Mouse (Mus musculus) limb, embryonic 12.5 days (tissue): ENCODE measurements around the gene Ccdc110. TPM values are rescaled to one million over a fixed set of nuclear protein-coding genes. Genes with fewer than 3 reads are reported as not detected.

ENCODE experiments used
- ATAC-seq: fragments of 200-750 bp; cut with Nextera tagmentation; 2 replicates; pipeline ENCODE4 v1.8.0; 2017; ENCODE audit warnings: low read depth, moderate TSS enrichment; ENCODE audit not compliant: insufficient number of reproducible peaks, insufficient read depth, low FRiP score, low TSS enrichment
- H3K27ac ChIP-seq: fragments of 300-500 bp; sonication (generic); 2 replicates; pipeline ENCODE4 v1.5.1; 2016; ENCODE audit warnings: mild to moderate bottlenecking, moderate library complexity
- H3K27me3 ChIP-seq: fragments of 300-500 bp; sonication (generic); 2 replicates; pipeline ENCODE4 v1.6.1; 2016; ENCODE audit warnings: mild to moderate bottlenecking, moderate library complexity
- H3K36me3 ChIP-seq: fragments of 300-500 bp; sonication (generic); 2 replicates; pipeline ENCODE4 v1.6.1; 2016; ENCODE audit warnings: mild to moderate bottlenecking, moderate library complexity
- H3K4me1 ChIP-seq: fragments of 300-500 bp; sonication (generic); replicated peaks from 2 replicates; pipeline ENCODE4 v1.6.1; 2016
- H3K4me2 ChIP-seq: fragments of 300-500 bp; sonication (generic); 2 replicates; pipeline ENCODE4 v1.6.1; 2016; ENCODE audit warnings: mild to moderate bottlenecking, moderate library complexity
- H3K4me3 ChIP-seq: fragments of 300-500 bp; sonication (generic); replicated peaks from 2 replicates; pipeline ENCODE4 v1.5.1; 2016; ENCODE audit warnings: mild to moderate bottlenecking
- H3K9ac ChIP-seq: fragments of 300-500 bp; sonication (generic); replicated peaks from 2 replicates; pipeline ENCODE4 v1.6.1; 2016; ENCODE audit warnings: mild to moderate bottlenecking, moderate library complexity
- H3K9me3 ChIP-seq: fragments of 300-500 bp; sonication (generic); 2 replicates; pipeline ENCODE4 v1.6.1; 2016; ENCODE audit warnings: mild to moderate bottlenecking, moderate library complexity
- WGBS: fragments of 180-500 bp; shearing (Covaris S2); methylation state at CpG from one replicate; pipeline ENCODE4 v1.1.7; 2016; 5-methylcytosine and 5-hydroxymethylcytosine counted together
- polyA plus RNA-seq: library from polyadenylated mRNA; unstranded; fragments of >200 nt; fragmentation: Nextera tagmentation; extraction: Ambion mirVana; gene quantifications from 2 replicates; pipeline ENCODE4 v1.2.1, GENCODE M21; 2016

Gene Ccdc110
- polyA plus RNA-seq, 1 experiment from 2014 or later: 0.14 TPM

DNA sequence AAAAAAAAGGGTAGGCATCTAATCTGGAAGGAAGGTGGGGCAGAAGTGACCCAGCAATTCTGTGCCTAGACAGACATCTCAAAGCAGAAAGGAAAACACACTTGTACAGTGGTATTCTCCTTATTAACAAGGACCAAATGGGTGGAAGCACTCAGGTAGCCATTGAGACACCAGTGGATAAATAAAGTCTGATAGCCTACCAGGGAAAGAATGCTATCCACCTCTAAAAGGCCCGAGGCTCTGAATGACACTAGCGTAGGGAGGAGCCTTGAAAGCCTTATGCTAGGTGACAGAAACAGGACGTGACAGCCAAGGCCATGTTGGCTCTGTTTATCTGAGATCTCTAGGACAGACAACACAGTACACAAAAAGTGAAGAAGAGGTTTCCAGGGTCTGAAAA lies 17.9 kb upstream of the Ccdc110 start:
- Histone ChIP-seq H3K27me3 (no peaks in the 10 kb centered on the region), H3K9me3 (no peaks in the 10 kb centered on the region), H3K4me1 (0 out of 2 replicates have a peak, but pooled peaks cover 5% of the 10 kb centered on the region), H3K27ac (peak overlapping the region; percentile 43; the same call in 1 of the 2 replicates), H3K36me3 (no peaks in the 10 kb centered on the region), H3K4me2 (no peak overlapping the region), H3K4me3 (no peak overlapping the region), H3K9ac (no peak overlapping the region)
- 88% methylated on average over 3 of the region's 3 CpGs for WGBS
- ATAC-seq: no peak

DNA sequence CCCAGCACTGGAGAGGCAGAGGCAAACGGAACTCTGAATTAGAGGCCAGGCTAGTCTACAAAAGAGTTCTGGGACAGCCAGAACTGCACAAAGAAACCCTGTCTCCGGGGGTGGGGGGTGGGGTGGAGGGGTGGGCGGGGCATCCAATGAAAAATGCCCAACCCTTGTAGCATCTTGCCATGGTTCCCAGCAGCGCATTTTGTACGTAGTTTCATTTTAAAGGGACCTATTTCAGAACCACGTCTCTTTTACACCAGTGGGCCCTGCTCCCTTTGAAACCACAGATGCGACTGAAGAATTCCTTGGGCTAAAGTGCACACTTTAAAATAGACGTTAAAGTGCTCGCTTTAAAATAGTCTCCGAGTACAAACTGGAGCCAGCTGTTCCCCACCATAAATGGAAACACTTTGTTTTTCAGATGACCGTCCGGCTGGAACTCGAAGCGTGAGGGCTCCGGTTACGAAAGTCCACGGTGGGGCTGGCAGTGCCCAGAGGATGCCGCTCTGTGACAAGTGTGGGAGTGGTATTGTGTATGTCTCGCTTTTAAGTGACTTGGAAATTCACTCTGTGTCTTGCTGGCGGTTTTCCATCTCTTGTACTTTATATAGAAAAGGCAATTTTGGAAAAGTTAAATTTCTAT lies 17.3 kb upstream of the Ccdc110 start:
- no peaks in the 10 kb centered on the region for H3K27me3 ChIP-seq
- 0 out of 2 replicates have a peak overlapping the region, but pooled peaks have one; percentile 15 for H3K4me2 ChIP-seq
- 0 out of 2 replicates have a peak, but pooled peaks cover 5% of the 10 kb centered on the region for H3K4me1 ChIP-seq
- peak overlapping the region; percentile 43; the same call in 1 of the 2 replicates for H3K27ac ChIP-seq
- H3K4me3 ChIP-seq: no peak overlapping the region
- WGBS: 49% methylated on average over 20 of the region's 20 CpGs
- ATAC-seq: no peak
- no peaks in the 10 kb centered on the region for H3K36me3 ChIP-seq
- no peak overlapping the region for H3K9ac ChIP-seq
- H3K9me3 ChIP-seq: 0 out of 2 replicates have a peak, but pooled peaks cover 1% of the 10 kb centered on the region

DNA sequence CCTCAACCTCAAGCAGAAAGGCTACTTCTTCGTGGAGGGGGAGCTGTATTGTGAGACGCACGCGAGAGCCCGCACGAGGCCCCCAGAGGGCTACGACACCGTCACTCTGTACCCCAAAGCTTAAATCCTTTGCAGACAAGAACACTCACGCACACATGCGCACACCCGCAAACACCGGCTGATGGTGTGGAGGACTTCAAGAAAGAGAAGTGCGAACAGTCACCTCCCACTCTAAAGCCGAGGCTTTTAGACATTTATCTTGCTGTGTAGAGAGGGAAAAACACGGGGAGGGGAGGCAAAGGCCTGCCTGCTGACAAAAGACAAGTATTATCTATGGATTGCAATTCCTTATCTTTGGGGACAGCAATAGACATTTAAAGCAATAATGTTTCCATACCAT lies 15.5 kb upstream of the Ccdc110 start:
- Histone ChIP-seq H3K4me2 (no peak overlapping the region), H3K4me3 (no peak overlapping the region), H3K9me3 (0 out of 2 replicates have a peak, but pooled peaks cover 5% of the 10 kb centered on the region), H3K9ac (no peak overlapping the region), H3K4me1 (0 out of 2 replicates have a peak, but pooled peaks cover 5% of the 10 kb centered on the region), H3K27me3 (no peaks in the 10 kb centered on the region), H3K27ac (no peak overlapping the region), H3K36me3 (no peaks in the 10 kb centered on the region)
- ATAC-seq: no peak
- WGBS: 89% methylated on average over 15 of the region's 15 CpGs

DNA sequence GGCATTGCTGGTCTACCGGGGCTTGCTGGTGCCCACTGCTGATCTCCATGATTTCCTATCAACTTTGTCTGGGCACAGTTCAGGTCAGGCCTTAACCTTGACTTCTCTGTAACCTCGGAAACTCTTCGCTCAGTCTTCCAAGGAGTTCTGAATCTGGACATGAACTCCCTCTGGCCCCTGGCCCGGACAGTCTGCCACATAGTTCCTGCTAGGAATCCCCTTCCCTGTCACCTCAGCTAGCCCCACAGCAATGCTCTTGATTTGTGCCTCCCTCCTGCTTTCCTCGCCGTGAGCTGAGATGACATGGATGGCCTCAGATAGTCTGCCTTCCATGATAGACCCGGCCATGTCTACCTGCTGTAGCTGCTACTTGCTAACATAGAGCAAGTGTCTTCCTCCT lies 14.0 kb upstream of the Ccdc110 start:
- Histone ChIP-seq H3K27me3 (no peaks in the 10 kb centered on the region), H3K9me3 (0 out of 2 replicates have a peak, but pooled peaks cover 5% of the 10 kb centered on the region), H3K9ac (no peak overlapping the region), H3K27ac (no peak overlapping the region), H3K4me3 (no peak overlapping the region), H3K4me2 (no peak overlapping the region), H3K4me1 (0 out of 2 replicates have a peak, but pooled peaks cover 5% of the 10 kb centered on the region), H3K36me3 (no peaks in the 10 kb centered on the region)
- 93% methylated on average over 7 of the region's 7 CpGs for WGBS
- no peak for ATAC-seq

DNA sequence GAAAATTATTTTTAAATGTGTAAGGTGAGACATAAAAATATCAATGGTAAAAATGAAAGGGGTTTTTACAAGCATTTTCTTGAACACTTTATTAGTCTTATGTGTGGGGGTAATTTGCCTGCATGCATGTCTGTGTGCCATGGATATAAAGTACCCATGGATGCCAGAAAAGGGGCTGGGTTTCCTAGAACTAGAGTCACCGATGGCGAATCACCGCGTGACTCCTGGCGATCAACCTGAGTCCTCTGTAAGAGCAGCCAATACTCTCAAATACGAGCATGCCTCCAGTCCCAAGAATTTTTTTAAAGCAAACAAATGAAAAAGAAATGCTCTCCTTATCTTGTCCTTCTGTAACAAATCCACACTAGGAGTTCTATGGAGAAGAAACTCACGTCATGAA lies 12.3 kb upstream of the Ccdc110 start:
- H3K27ac ChIP-seq: no peak overlapping the region
- 92% methylated on average over 7 of the region's 7 CpGs for WGBS
- ATAC-seq: no peak
- H3K4me2 ChIP-seq: no peak overlapping the region
- no peak overlapping the region for H3K9ac ChIP-seq
- H3K9me3 ChIP-seq: 0 out of 2 replicates have a peak, but pooled peaks cover 5% of the 10 kb centered on the region
- H3K36me3 ChIP-seq: no peaks in the 10 kb centered on the region
- H3K4me1 ChIP-seq: no peaks in the 10 kb centered on the region
- H3K27me3 ChIP-seq: no peaks in the 10 kb centered on the region
- no peak overlapping the region for H3K4me3 ChIP-seq

DNA sequence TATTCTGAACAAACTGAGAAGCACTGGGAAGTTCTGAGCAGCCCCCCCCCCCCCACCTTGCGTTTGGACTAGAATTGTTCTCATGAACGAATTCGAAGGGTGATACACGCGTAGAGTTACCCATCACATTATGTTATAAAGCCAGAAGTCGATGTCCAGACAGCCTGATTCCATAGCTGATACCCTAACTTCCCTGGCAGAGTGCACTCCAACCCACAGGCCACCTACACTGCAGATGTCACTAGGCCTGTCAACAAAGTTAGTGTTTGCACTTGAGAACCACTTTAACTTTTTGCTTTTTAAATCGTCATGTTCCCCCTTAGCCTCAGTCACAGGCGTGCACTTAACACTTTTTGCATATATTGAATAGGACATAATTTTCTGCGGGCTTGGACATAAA lies 2.6 kb downstream of the Ccdc110 start:
- H3K9me3 ChIP-seq: no peaks in the 10 kb centered on the region

DNA sequence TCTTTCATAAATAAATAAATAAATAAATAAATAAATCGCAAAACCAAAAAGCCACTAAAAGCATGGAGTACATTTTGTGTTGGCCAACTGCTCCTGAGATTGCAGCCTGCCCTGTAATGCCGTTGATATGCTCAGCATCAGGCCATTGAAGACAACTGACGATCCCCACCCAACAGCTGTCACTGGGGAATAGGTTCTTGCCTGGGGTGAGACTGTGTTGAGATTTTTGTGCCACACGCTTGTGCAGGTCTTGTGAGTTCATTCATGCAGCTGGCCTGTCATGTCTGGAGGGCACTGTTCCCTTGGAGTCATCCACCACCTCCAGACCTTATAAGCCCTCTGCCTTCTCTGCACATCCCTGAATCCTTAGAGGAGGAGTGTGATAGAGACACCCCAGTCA lies 11.9 kb downstream of the Ccdc110 start:
- ATAC-seq: no peak
- WGBS: 90% methylated on average over 4 of the region's 4 CpGs

More for the DNA sequence above, 2.6 kb downstream of the Ccdc110 start:
- ATAC-seq: no peak
- Histone ChIP-seq H3K27me3 (no peaks in the 10 kb centered on the region), H3K27ac (no peak overlapping the region), H3K36me3 (no peaks in the 10 kb centered on the region), H3K4me1 (peaks cover 3% of the 10 kb centered on the region; the same call in 1 of the 2 replicates), H3K9ac (no peak overlapping the region), H3K4me3 (no peak overlapping the region), H3K4me2 (no peak overlapping the region)
- WGBS: 88% methylated on average over 9 of the region's 9 CpGs

DNA sequence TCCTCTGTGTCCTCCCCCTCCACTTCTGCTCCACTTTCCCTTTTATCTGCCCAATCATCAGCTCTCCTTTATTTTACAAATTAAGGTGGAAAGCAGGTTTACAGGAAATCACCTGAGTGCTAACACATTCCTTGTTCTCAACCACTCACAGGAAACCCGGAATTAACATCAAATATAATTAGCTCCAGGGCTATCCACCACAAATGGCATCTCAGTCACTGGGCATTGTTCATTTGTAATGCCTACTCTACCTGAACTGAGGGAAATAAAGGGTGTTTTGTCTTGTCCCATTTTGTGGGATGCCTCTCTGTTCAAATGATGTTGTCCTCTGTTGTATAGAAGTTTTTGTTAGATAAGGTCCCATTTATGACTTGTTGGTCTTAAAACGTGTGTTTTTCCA lies 16.2 kb downstream of the Ccdc110 start:
- WGBS: 60% methylated on average over 2 of the region's 2 CpGs
- no peaks in the 10 kb centered on the region for H3K27me3 ChIP-seq
- no peak for ATAC-seq
- no peak overlapping the region for H3K9ac ChIP-seq
- H3K4me1 ChIP-seq: no peaks in the 10 kb centered on the region
- no peaks in the 10 kb centered on the region for H3K36me3 ChIP-seq
- H3K4me2 ChIP-seq: no peak overlapping the region
- no peaks in the 10 kb centered on the region for H3K9me3 ChIP-seq
- no peak overlapping the region for H3K27ac ChIP-seq
- H3K4me3 ChIP-seq: no peak overlapping the region

More for the DNA sequence above, 11.9 kb downstream of the Ccdc110 start:
- no peak overlapping the region for H3K27ac ChIP-seq
- H3K9ac ChIP-seq: no peak overlapping the region
- no peaks in the 10 kb centered on the region for H3K4me1 ChIP-seq
- H3K9me3 ChIP-seq: no peaks in the 10 kb centered on the region
- no peaks in the 10 kb centered on the region for H3K36me3 ChIP-seq
- H3K27me3 ChIP-seq: no peaks in the 10 kb centered on the region
- H3K4me3 ChIP-seq: no peak overlapping the region
- H3K4me2 ChIP-seq: no peak overlapping the region

DNA sequence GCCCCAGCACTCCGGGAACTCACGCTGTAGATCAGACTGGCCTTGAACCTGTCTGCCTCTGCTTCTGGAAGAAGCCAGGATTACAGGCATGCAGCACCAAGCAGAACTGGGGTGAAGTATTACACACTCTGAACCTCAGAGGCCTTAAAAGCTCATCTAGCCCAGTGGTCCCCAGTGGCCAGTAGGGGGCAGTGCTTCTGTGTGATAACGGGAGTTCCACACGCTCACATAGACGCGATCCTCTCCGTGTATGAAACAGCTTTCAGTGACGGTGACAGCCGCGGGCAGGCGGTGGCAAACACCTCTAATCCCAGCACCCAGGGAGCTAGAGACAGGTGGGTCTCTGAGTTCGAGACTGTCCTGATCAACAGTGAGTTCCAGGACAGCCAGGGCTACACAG lies 36.5 kb downstream of the Ccdc110 start:
- Histone ChIP-seq H3K4me3 (no peak overlapping the region), H3K9me3 (peaks cover 6% of the 10 kb centered on the region), H3K4me1 (peaks cover 9% of the 10 kb centered on the region; the same call in 1 of the 2 replicates), H3K27ac (no peak overlapping the region), H3K36me3 (no peaks in the 10 kb centered on the region), H3K4me2 (no peak overlapping the region), H3K9ac (no peak overlapping the region), H3K27me3 (no peaks in the 10 kb centered on the region)
- WGBS: 92% methylated on average over 12 of the region's 12 CpGs
- no peak for ATAC-seq

DNA sequence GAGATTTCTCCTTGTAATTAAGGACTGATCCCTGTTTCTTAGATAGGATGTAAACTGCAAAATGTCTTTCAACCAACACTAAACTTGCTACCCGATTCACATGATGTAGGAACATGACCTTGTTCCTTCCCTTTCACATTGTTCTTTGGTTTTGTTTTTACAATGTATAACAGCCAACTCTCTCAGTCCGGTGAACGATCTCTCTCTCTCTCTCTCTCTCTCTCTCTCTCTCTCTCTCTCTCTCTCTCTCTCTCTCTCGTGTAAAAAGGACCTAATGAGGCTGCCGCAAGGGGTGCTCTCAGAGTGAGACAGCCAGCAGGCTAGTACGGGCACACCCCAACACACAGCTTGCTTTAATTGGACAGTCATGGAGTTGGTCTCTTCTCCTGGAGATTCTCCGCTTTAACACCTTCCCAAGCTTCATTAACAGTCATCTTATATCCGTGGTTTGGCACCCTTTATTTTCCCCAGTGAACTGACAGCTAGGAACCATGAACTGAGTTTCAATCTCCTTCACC lies 39.6 kb downstream of the Ccdc110 start:
- 70% methylated on average over 8 of the region's 8 CpGs for WGBS
- peak overlapping the region; percentile 88 for H3K27ac ChIP-seq

DNA sequence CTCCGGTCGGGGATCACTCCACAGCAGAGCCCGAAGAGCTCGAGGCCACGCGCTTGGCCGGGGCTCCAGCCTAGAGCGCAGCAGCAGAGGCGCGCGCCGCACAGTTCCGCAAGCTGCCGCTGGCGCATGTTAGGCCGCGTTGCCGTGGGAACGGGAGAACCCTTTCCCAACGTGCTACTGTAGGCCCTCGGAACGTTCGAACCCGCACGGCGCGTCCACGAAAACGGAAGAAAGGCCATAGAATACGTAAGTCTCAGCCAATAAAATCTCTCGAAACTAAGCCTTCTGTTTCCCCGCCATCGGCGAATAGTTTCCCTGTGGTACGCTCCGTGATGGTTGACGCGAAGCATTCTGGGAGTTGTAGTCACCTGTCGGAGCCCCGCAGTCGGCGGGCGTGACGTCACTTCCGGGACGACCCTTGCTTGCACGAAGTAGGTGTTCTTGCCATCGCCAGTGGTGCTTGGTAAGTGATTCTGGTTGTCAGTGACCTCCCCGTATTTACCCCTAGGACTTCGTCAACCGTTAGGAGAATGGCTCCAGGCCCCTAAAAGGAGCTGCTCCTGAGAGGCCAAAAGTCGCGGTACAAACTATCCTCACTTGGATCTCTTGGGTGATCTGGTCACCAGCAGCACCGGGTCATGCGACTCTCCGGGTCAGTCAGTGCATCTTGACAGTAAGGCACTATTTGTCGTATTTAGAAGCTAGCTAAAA lies 40.9 kb downstream of the Ccdc110 start, which contains the start of the genes 1700029J07Rik and Ufsp2:
Gene 1700029J07Rik, minus strand, starts transcription at position 127 of the 711 bp plus-strand sequence.
Gene Ufsp2, plus strand, starts transcription at position 403 of the 711 bp plus-strand sequence.
- ATAC-seq: peak; percentile 99

More for the DNA sequence above, 39.6 kb downstream of the Ccdc110 start:
- no peaks in the 10 kb centered on the region for H3K27me3 ChIP-seq
- H3K4me3 ChIP-seq: no peak overlapping the region
- no peak for ATAC-seq
- H3K4me1 ChIP-seq: peaks cover 13% of the 10 kb centered on the region; the same call in 1 of the 2 replicates
- H3K9ac ChIP-seq: no peak overlapping the region
- peaks cover 9% of the 10 kb centered on the region for H3K36me3 ChIP-seq
- H3K9me3 ChIP-seq: peaks cover 8% of the 10 kb centered on the region
- H3K4me2 ChIP-seq: peak overlapping the region; percentile 64

More for the DNA sequence above, 40.9 kb downstream of the Ccdc110 start, which contains the start of the genes 1700029J07Rik and Ufsp2:
- Histone ChIP-seq H3K9ac (peak within 1 kb of the TSS; percentile 64), H3K27me3 (no peaks in the 10 kb centered on the region), H3K4me2 (peak within 1 kb of the TSS; percentile 64), H3K4me1 (peaks cover 13% of the 10 kb centered on the region; the same call in 1 of the 2 replicates), H3K36me3 (peaks cover 17% of the 10 kb centered on the region), H3K4me3 (peak within 1 kb of the TSS; percentile 60), H3K9me3 (peaks cover 8% of the 10 kb centered on the region), H3K27ac (peak within 1 kb of the TSS; percentile 88)
- 2% methylated on average over 57 of the region's 57 CpGs for WGBS
